Mouse (Mus musculus): Measurements from ENCODE around the gene Bsnd. TPM values are rescaled to one million over a fixed set of nuclear protein-coding genes. Genes with fewer than 3 reads are reported as not detected.

Gene Bsnd
- not detected in 4 replicates for total RNA-seq (2023; ENCODE audit: inconsistent age)

GRCm38 (mm10) chr4:106492116-106492515 is at the start of gene Bsnd:
Bsnd (minus strand) TSS chr4:106492283.

Other genes starting within 250 kb of the Bsnd start
- gene Usp24, start 176.1 kb downstream of the Bsnd start, total RNA-seq (2023; ENCODE audit: inconsistent age) = 78.6 to 94.1 TPM (median 83.6 TPM) in 4 replicates
- gene Pcsk9, start 28.0 kb downstream of the Bsnd start, total RNA-seq (2023; ENCODE audit: inconsistent age) = not detected in 4 replicates
- 3.1 to 4.6 TPM (median 4.1 TPM) in 4 replicates for gene Dhcr24, start 68.8 kb upstream of the Bsnd start, total RNA-seq (2023; ENCODE audit: inconsistent age)
- gene Lexm, start 125.0 kb upstream of the Bsnd start, total RNA-seq (2023; ENCODE audit: inconsistent age) = not detected in 4 replicates
- gene Ttc22, start 130.1 kb upstream of the Bsnd start, total RNA-seq (2023; ENCODE audit: inconsistent age) = not detected in 4 replicates
- gene Pars2, start 158.8 kb upstream of the Bsnd start, total RNA-seq (2023; ENCODE audit: inconsistent age) = 3.3 to 5.2 TPM (median 4.2 TPM) in 4 replicates
- 37.3 to 46.4 TPM (median 41.6 TPM) in 4 replicates for gene Ttc4, start 186.7 kb upstream of the Bsnd start, total RNA-seq (2023; ENCODE audit: inconsistent age)
- not detected in 4 replicates for gene Mroh7, start 238.6 kb upstream of the Bsnd start, total RNA-seq (2023; ENCODE audit: inconsistent age)
- 0.29 TPM in 1 of 4 replicates, not detected in the others for gene Fam151a, start 241.6 kb upstream of the Bsnd start, total RNA-seq (2023; ENCODE audit: inconsistent age)

Measured in B cell, adult (primary cell).